Mouse (Mus musculus) adrenal gland, postnatal 10 days (tissue): ENCODE measurements around the gene Stard13. TPM values are rescaled to one million over a fixed set of nuclear protein-coding genes. Genes with fewer than 3 reads are reported as not detected.
A peak's percentile ranks its signal among the peaks of the same experiment; 100 is the strongest.

ENCODE experiments used
- DNase-seq: peaks from one replicate; pipeline ENCODE4 v3.0.0; 2021; ENCODE audit warnings: mixed read lengths
- long read RNA-seq, 2 experiments: library from polyadenylated mRNA; stranded (forward); transcript quantifications; one replicate each; pipeline ENCODE4 v2.0.0; 2021
- total RNA-seq, 2 experiments: library from RNA; stranded (reverse); gene quantifications; 2 replicates each; pipeline ENCODE4 v1.2.3; 2021

Stard13 gene
- 10 to 100 TPM; 22.6 to 30.1 TPM for total RNA-seq
- long read RNA-seq, experiment 1, partial matches to known transcripts = 3 of 8 reads
- long read RNA-seq, experiment 1, other reads (novel, unspliced or antisense) = 5 of 8 reads
- long read RNA-seq, experiment 2, partial matches to known transcripts = 1 of 4 reads
- long read RNA-seq, experiment 2, other reads (novel, unspliced or antisense) = 3 of 4 reads

DNA sequence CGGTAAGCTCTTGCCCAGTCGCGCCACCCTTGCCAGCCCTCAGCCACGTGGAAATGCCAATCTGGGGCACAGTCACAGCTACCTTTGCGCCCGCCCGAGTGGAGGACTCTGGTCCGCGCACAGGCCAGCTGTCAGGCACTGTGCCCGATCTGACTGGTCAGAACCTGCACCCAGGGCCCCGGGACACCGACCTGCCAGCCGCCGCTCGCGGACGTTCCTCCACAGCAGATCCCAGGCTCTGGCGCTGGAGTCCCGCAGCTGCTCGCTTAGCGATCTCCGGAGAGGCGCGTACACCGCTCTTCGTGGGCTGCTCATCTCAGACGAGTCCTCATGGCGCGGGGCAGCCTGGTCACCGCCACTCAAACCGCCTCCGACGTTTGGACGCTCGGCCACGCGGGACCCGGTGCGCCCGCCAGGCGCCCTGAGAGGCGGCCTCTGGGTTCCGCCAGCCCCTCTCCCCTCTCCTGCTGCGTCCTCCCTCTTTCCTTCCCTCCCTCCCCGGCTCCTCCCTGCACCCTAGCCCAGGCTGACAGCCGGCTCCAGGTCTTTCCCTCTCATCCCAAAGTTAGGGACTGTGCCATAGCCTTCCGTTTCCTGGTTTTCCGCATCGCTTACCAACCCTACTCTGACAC, at the start of gene Stard13:
Gene Stard13, minus strand, starts transcription at position 437 of the 632 bp plus-strand sequence.
- DNase-seq = peak; percentile 71

DNA sequence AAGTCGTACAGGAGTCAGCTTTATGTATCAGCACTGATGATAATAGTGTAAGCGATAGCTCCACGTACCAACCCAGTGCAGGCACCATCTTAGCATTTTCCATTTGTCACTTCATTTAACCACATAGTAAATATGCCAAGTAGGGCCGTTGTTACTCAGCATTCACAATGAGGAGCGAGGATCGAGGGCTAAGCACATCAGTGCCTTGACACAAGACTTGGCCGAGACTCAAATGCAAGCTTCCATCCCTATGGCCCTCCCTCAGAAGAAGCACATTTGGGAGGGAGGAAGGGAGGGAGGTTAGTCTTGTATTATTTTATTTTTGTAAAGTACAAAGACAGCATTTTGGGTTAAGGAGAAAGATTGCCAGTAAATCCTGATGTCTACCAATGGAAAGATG, 45.9 kb upstream of the Stard13 start:
- no peak for DNase-seq

DNA sequence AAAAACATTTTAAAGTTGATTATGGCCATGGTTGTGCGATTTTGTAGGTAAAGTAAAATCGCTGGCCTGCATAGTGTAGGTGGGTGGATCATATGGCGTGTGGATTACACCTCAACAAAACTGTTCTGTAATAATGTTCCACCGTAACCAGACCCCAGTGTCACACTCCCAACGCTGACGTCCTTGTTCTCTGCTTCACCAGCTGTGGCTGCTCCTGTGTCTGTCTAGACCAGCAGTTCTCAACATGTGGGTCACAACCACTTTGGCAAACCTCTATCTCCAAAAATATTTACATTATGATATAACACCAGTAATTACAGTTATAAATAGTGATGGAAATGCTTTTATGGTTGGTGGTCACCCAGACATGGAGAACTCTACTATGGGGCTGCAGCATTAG, 44.3 kb upstream of the Stard13 start:
- no peak for DNase-seq

DNA sequence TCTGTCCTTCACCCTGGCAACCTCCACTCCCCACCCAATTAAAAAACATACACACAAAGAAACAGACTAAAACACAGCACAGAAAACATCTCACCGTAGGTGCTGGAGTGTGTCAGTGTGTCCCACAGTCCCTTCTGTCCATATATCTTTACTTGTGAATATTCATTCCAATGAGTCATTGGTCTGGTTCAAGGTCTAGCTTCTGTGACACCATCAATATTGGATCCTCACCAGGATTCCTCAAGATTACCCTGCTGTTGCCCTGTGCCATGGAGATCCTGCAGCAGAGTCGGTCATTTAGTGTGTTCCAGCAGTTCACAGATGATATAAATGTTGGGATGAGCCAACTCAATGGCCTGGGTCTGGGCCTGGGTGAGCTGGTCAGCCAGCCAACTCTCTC, 42.4 kb upstream of the Stard13 start:
- DNase-seq = peak; percentile 10

GRCm38 (mm10) chr5:151274265-151274664, 40.6 kb upstream of the Stard13 start:
- DNase-seq = no peak

- no peak for DNase-seq
These were observed 37.2 kb upstream of the Stard13 start for GRCm38 (mm10) chr5:151270815-151271214.

GRCm38 (mm10) chr5:151266896-151267634, 33.4 kb upstream of the Stard13 start:
- no peak for DNase-seq

DNA sequence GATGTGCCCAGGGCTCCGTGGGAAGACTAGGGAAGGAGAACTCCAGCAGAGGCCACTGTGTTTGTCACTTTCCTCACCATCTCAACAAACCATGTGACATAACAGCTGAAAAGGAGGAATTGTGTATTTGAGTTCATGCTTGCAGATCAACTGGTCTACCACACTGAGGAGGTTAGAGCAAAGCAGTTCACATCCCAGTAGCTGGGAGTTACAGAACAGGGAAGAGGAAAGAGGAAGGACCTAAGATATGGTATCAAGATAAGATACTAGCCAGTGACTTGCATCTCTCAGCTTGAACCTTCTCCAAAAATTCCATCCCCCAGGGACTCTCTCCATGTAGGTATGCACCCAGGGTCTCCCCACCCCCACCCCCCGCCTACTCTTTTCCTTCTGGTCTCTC, 27.9 kb upstream of the Stard13 start:
- DNase-seq = no peak

- DNase-seq = no peak
These were observed 18.6 kb upstream of the Stard13 start for GRCm38 (mm10) chr5:151252213-151252612.

- DNase-seq = no peak
These were observed 18.0 kb upstream of the Stard13 start for GRCm38 (mm10) chr5:151251656-151252055.

- no peak for DNase-seq
These were observed 15.3 kb upstream of the Stard13 start for GRCm38 (mm10) chr5:151248671-151249620.

DNA sequence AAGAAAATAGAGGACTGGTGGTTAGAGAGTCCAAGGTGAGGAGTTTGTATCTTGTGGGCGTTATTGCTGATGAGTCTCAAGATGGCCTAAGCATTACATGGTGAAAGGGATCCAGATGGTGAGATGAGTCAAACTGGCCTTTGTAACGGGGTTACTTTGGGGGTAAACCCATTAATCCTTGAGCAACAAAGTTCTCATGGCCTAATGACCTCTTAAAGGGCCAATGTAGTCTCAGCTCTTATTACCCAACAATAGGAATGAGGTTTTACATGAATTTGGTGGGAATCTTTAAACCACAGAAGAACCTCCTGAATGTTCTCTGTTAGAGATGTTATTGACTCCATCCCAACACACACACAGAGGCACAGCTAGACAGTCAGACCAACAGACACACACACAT, 14.4 kb upstream of the Stard13 start:
- DNase-seq = no peak

GRCm38 (mm10) chr5:151247115-151247875, 13.7 kb upstream of the Stard13 start:
- DNase-seq = peak; percentile 4

DNA sequence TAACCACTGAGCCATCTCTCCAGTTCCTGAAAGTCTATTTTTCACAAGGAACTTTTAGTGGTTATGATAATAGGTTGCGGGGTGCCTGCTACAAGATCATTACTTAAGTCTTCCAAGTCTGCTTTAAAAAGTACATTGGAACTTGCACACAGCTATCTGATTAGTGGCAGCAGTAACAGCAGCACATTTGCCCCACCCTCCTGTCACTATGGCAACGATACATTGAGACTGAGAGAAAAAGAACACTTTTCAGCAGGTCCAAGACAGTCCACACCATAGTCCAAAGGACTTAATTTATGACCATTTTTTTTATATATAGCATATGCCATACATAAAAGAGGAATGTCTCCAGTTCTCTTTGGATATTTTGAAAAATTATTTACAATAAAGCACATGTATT, 12.7 kb upstream of the Stard13 start:
- no peak for DNase-seq

- no peak for DNase-seq
These were observed 11.9 kb upstream of the Stard13 start for GRCm38 (mm10) chr5:151245571-151245970.

DNA sequence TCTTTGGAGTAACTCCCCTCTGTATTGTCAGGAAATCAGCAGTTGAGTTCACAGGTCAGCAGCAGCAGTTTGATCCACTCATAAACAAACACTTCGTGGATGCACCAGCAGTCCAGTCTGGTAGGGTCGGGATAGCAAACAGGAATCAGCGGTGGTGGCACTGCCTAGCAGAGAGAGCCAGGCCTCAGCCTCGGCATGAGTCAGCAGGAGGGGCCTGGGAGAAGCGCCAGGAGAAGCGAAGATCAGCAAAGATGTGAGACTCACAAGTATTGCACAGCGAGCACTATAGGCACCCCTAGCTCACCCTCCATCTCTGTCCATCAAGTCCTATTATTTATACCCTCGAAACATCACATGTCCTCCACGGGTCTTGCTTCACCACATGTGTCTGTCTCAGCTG, 5.1 kb upstream of the Stard13 start:
- peak; percentile 11 for DNase-seq

- no peak for DNase-seq
These were observed 2.8 kb upstream of the Stard13 start for GRCm38 (mm10) chr5:151236411-151236810.

DNA sequence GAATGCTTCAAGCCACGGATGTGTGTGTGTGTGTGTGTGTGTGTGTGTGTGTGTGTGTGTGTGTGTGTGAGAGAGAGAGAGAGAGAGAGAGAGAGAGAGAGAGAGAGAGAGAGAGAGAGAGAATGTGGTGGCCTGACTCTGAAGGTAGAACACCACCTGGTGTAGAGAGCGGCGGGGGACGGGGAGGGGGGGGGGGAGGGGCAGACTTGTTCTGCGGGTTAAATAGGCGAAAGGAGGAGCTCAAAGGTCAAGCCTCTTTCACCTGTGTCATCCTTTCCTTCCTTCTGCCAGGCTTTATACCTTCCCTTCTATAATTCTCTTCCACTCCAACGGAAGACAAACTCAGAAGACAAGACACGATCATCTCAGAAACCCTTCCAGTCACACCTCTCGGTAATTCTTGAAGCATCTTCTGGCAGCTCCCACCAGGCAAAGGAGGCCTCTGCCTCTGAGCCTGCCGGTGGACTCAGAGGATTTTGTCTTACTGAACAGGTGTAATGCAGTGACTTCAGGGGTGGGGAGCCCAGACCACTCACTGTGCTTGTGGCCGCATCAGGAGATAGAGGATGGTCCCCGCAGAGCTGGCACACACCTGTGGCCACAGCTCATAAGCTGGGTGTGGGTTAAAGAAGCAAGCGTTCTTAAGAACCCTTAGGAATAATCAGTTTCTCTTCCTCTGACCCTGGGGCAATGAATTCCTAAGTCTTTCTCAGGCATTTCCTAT, 898 bp downstream of the Stard13 start:
- no peak for DNase-seq

GRCm38 (mm10) chr5:151231861-151232260, 1.8 kb downstream of the Stard13 start:
- peak; percentile 7 for DNase-seq

DNA sequence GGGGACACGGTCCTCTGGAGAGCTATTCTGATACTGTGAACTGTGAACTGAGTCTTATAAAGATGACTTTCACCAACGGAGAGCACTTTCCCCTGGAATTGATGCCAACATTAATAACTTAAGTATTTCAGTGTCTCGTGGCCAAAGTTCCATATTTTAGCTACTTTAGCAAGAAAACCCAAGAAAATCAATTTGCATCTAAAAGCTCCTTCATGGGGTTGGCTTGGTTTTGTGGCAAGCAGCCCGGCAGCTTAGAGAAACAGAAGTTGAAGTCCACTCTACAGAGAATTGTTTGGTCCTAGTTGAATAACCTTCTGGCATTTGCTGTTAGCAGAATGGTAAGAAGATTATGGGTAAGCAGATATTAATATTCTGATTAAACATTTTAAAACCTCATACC, 2.2 kb downstream of the Stard13 start:
- peak; percentile 39 for DNase-seq

DNA sequence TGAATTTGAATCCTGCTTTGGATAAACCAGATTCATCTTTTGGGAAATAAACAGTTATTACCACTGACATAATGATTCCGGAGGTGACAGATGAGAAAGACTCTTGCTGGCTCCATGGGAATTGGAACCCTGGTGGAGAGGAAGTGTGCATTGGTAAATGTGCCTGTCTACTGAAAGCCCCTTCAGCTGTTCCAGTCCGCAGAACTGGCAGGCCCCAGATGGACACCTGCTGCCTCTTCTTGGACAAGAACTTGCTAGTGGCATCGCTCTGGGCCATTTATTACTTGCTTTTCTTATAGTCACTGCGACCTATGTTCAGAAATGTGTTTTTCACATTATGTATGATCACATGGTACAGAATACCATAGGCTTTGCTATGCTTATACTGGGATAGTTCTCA, 3.2 kb downstream of the Stard13 start:
- no peak for DNase-seq
